Mouse (Mus musculus): Measurements from ENCODE around the gene Gdf10. TPM values are rescaled to one million over a fixed set of nuclear protein-coding genes. Genes with fewer than 3 reads are reported as not detected.

Gdf10 gene
- polyA plus RNA-seq, 1 experiment from 2014 or later, result 23.9 TPM

GRCm38 (mm10) chr14:33946125-33946524, 22.7 kb downstream of the Gdf10 start:
- no peak for ATAC-seq (replicated peaks; ENCODE audit: low FRiP score)
- Histone ChIP-seq H3K4me1 (replicated peaks; ENCODE audit: control insufficient read depth, insufficient read depth, low read length) (no peaks in the 10 kb centered on the region), H3K36me3 (ENCODE audit: control insufficient read depth, insufficient read depth, low read length) (no peaks in the 10 kb centered on the region), H3K27me3 (replicated peaks; ENCODE audit: control insufficient read depth, insufficient read depth, low read length) (no peaks in the 10 kb centered on the region), H3K9me3 (ENCODE audit: control insufficient read depth, low read length) (no peaks in the 10 kb centered on the region), H3K27ac (ENCODE audit: low read depth, low read length) (no peak overlapping the region), H3K9ac (ENCODE audit: low read depth, low read length) (no peak overlapping the region), H3K4me2 (no peak overlapping the region), H3K4me3 (ENCODE audit: low read depth, low read length) (no peak overlapping the region)
- 63% methylated on average over 6 of the region's 6 CpGs for WGBS
- DNase-seq (ENCODE audit: low spot score), result no peak

- no peak overlapping the region for H3K4me2 ChIP-seq
- no peaks in the 10 kb centered on the region for H3K9me3 ChIP-seq (ENCODE audit: control insufficient read depth, low read length)
- WGBS, result 49% methylated on average over 6 of the region's 6 CpGs
- no peak for DNase-seq (ENCODE audit: low spot score)
- no peaks in the 10 kb centered on the region for H3K36me3 ChIP-seq (ENCODE audit: control insufficient read depth, insufficient read depth, low read length)
- H3K4me1 ChIP-seq (replicated peaks; ENCODE audit: control insufficient read depth, insufficient read depth, low read length), result no peaks in the 10 kb centered on the region
- no peak overlapping the region for H3K27ac ChIP-seq (ENCODE audit: low read depth, low read length)
- no peak for ATAC-seq (replicated peaks; ENCODE audit: low FRiP score)
- no peak overlapping the region for H3K9ac ChIP-seq (ENCODE audit: low read depth, low read length)
- no peak overlapping the region for H3K4me3 ChIP-seq (ENCODE audit: low read depth, low read length)
- H3K27me3 ChIP-seq (replicated peaks; ENCODE audit: control insufficient read depth, insufficient read depth, low read length), result no peaks in the 10 kb centered on the region
Observed at GRCm38 (mm10) chr14:33952233-33952981, 29.0 kb downstream of the Gdf10 start.

DNA sequence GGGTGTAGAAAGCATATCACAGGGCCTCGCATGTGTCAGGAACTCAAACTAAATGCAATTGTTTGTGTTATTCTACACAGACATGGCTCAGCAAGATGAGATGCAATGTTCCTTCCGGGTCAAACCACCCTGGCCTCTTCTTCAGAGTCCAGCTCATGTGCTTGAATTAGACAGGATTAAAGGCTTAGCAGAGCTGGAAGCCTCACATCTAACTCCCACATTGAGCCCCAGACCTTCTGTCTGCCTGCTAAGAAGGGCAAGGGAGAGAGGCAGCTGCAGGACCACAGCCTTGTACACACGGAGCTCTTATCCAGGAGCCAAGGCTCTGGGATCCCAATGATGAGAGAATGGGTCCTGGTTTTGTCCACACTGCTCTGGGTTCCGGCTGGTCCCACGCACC, 30.4 kb downstream of the Gdf10 start, which contains the start of gene Rbp3:
Rbp3 (plus strand) TSS at position 243 of the 400 bp plus-strand sequence.
- H3K27me3 ChIP-seq (replicated peaks; ENCODE audit: control insufficient read depth, insufficient read depth, low read length), result no peaks in the 10 kb centered on the region
- DNase-seq (ENCODE audit: low spot score), result no peak
- no peak within 1 kb of the TSS for H3K9ac ChIP-seq (ENCODE audit: low read depth, low read length)
- no peak for ATAC-seq (replicated peaks; ENCODE audit: low FRiP score)
- H3K9me3 ChIP-seq (ENCODE audit: control insufficient read depth, low read length), result no peaks in the 10 kb centered on the region
- no peak within 1 kb of the TSS for H3K4me3 ChIP-seq (ENCODE audit: low read depth, low read length)
- no peak within 1 kb of the TSS for H3K4me2 ChIP-seq
- H3K4me1 ChIP-seq (replicated peaks; ENCODE audit: control insufficient read depth, insufficient read depth, low read length), result no peaks in the 10 kb centered on the region
- H3K27ac ChIP-seq (ENCODE audit: low read depth, low read length), result no peak within 1 kb of the TSS
- no peaks in the 10 kb centered on the region for H3K36me3 ChIP-seq (ENCODE audit: control insufficient read depth, insufficient read depth, low read length)
- 79% methylated on average over 5 of the region's 5 CpGs for WGBS

- Histone ChIP-seq H3K4me1 (replicated peaks; ENCODE audit: control insufficient read depth, insufficient read depth, low read length) (no peaks in the 10 kb centered on the region), H3K9ac (ENCODE audit: low read depth, low read length) (no peak overlapping the region), H3K9me3 (ENCODE audit: control insufficient read depth, low read length) (no peaks in the 10 kb centered on the region), H3K27ac (ENCODE audit: low read depth, low read length) (no peak overlapping the region), H3K4me3 (ENCODE audit: low read depth, low read length) (no peak overlapping the region), H3K36me3 (ENCODE audit: control insufficient read depth, insufficient read depth, low read length) (no peaks in the 10 kb centered on the region), H3K27me3 (replicated peaks; ENCODE audit: control insufficient read depth, insufficient read depth, low read length) (no peaks in the 10 kb centered on the region), H3K4me2 (no peak overlapping the region)
- ATAC-seq (replicated peaks; ENCODE audit: low FRiP score) (no peak), DNase-seq (ENCODE audit: low spot score) (no peak)
- 63% methylated on average over 13 of the region's 13 CpGs for WGBS
Observed at GRCm38 (mm10) chr14:33956055-33956454, 32.7 kb downstream of the Gdf10 start.

DNA sequence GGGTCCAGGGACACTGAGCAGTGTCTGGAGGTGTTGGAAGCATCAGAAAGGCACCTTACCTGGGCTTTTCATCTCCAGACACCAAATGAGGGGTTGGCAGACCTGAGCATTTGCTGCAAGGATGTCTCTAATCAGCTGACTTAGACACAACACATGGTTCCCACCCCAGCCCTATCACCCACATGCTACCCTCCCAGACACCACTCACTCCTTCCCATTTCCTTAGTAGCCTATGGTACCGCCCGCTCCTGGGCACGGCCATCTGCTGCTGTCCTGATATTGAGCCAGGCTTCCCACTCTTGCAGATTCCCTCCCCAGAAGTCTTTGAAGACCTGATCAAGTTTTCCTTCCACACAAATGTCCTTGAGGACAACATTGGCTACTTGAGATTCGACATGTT, 34.8 kb downstream of the Gdf10 start:
- Histone ChIP-seq H3K9me3 (ENCODE audit: control insufficient read depth, low read length) (no peaks in the 10 kb centered on the region), H3K9ac (ENCODE audit: low read depth, low read length) (no peak overlapping the region), H3K4me1 (replicated peaks; ENCODE audit: control insufficient read depth, insufficient read depth, low read length) (no peaks in the 10 kb centered on the region), H3K27me3 (replicated peaks; ENCODE audit: control insufficient read depth, insufficient read depth, low read length) (no peaks in the 10 kb centered on the region), H3K4me3 (ENCODE audit: low read depth, low read length) (no peak overlapping the region), H3K27ac (ENCODE audit: low read depth, low read length) (no peak overlapping the region), H3K36me3 (ENCODE audit: control insufficient read depth, insufficient read depth, low read length) (no peaks in the 10 kb centered on the region), H3K4me2 (no peak overlapping the region)
- WGBS, result 76% methylated on average over 4 of the region's 4 CpGs
- ATAC-seq (replicated peaks; ENCODE audit: low FRiP score) (no peak), DNase-seq (ENCODE audit: low spot score) (no peak)

DNA sequence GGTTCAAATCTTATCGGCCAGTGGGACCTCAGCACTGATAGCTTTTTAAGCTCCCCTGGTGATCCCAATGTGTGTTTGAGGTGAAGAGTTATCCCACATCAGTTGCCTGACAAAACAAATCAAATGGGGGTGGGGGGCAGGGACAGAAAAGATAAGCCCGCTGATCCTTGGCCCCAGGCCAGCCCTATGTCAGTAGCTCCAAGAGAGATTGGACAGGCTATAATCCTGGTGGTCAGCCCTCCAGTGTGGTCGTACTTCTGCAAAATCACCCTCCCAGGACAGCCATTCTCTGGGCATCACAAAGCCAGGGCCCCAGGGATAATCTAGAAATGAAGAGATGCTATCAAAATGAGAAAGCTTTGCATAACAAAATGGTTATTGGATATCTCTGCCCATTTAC, 35.5 kb downstream of the Gdf10 start:
- Histone ChIP-seq H3K4me3 (ENCODE audit: low read depth, low read length) (no peak overlapping the region), H3K27ac (ENCODE audit: low read depth, low read length) (no peak overlapping the region), H3K9ac (ENCODE audit: low read depth, low read length) (no peak overlapping the region), H3K36me3 (ENCODE audit: control insufficient read depth, insufficient read depth, low read length) (no peaks in the 10 kb centered on the region), H3K4me2 (no peak overlapping the region), H3K27me3 (replicated peaks; ENCODE audit: control insufficient read depth, insufficient read depth, low read length) (no peaks in the 10 kb centered on the region), H3K9me3 (ENCODE audit: control insufficient read depth, low read length) (no peaks in the 10 kb centered on the region), H3K4me1 (replicated peaks; ENCODE audit: control insufficient read depth, insufficient read depth, low read length) (no peaks in the 10 kb centered on the region)
- DNase-seq (ENCODE audit: low spot score), result no peak
- WGBS, result 38% methylated on average over 3 of the region's 3 CpGs
- ATAC-seq (replicated peaks; ENCODE audit: low FRiP score), result no peak

DNA sequence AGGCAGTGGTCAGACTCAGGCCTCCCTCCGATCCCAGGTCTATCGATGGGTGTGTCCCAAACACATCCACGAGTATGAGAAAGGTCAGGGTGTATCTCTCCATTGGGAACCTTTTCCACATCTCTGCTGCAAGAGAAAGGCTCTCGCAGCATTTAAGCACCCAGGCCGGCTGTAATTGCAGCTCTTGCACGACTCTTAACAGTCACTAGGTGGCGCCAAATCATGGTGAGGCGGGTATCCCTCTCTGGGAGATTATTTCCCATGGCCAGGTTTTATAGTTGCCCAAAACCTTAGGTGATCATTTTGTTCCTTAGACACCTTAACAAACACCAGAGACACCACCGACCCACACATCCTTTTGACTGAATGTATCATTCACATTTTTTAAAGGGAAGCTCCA, 36.0 kb downstream of the Gdf10 start:
- H3K27ac ChIP-seq (ENCODE audit: low read depth, low read length), result no peak overlapping the region
- no peaks in the 10 kb centered on the region for H3K27me3 ChIP-seq (replicated peaks; ENCODE audit: control insufficient read depth, insufficient read depth, low read length)

GRCm38 (mm10) chr14:33965675-33966074, 42.3 kb downstream of the Gdf10 start:
- Histone ChIP-seq H3K4me1 (replicated peaks; ENCODE audit: control insufficient read depth, insufficient read depth, low read length) (no peaks in the 10 kb centered on the region), H3K27ac (ENCODE audit: low read depth, low read length) (no peak overlapping the region), H3K4me3 (ENCODE audit: low read depth, low read length) (no peak overlapping the region), H3K27me3 (replicated peaks; ENCODE audit: control insufficient read depth, insufficient read depth, low read length) (no peaks in the 10 kb centered on the region), H3K9ac (ENCODE audit: low read depth, low read length) (no peak overlapping the region), H3K9me3 (ENCODE audit: control insufficient read depth, low read length) (no peaks in the 10 kb centered on the region), H3K36me3 (ENCODE audit: control insufficient read depth, insufficient read depth, low read length) (no peaks in the 10 kb centered on the region), H3K4me2 (no peak overlapping the region)
- WGBS, result 56% methylated on average over 7 of the region's 7 CpGs
- ATAC-seq (replicated peaks; ENCODE audit: low FRiP score), result no peak
- DNase-seq (ENCODE audit: low spot score), result no peak

More for the DNA sequence above, 36.0 kb downstream of the Gdf10 start:
- no peak overlapping the region for H3K9ac ChIP-seq (ENCODE audit: low read depth, low read length)
- WGBS, result 10% methylated on average over 9 of the region's 9 CpGs
- no peak for ATAC-seq (replicated peaks; ENCODE audit: low FRiP score)
- H3K4me2 ChIP-seq, result no peak overlapping the region
- DNase-seq (ENCODE audit: low spot score), result no peak
- H3K9me3 ChIP-seq (ENCODE audit: control insufficient read depth, low read length), result no peaks in the 10 kb centered on the region
- no peaks in the 10 kb centered on the region for H3K4me1 ChIP-seq (replicated peaks; ENCODE audit: control insufficient read depth, insufficient read depth, low read length)
- H3K4me3 ChIP-seq (ENCODE audit: low read depth, low read length), result no peak overlapping the region
- no peaks in the 10 kb centered on the region for H3K36me3 ChIP-seq (ENCODE audit: control insufficient read depth, insufficient read depth, low read length)

- DNase-seq (ENCODE audit: low spot score) (no peak), ATAC-seq (replicated peaks; ENCODE audit: low FRiP score) (no peak)
- Histone ChIP-seq H3K4me3 (ENCODE audit: low read depth, low read length) (no peak overlapping the region), H3K9ac (ENCODE audit: low read depth, low read length) (no peak overlapping the region), H3K4me1 (replicated peaks; ENCODE audit: control insufficient read depth, insufficient read depth, low read length) (no peaks in the 10 kb centered on the region), H3K9me3 (ENCODE audit: control insufficient read depth, low read length) (no peaks in the 10 kb centered on the region), H3K36me3 (ENCODE audit: control insufficient read depth, insufficient read depth, low read length) (no peaks in the 10 kb centered on the region), H3K27ac (ENCODE audit: low read depth, low read length) (no peak overlapping the region), H3K4me2 (no peak overlapping the region), H3K27me3 (replicated peaks; ENCODE audit: control insufficient read depth, insufficient read depth, low read length) (peaks cover 2% of the 10 kb centered on the region; the same call in 1 of the 2 replicates)
- 47% methylated on average over 7 of the region's 7 CpGs for WGBS
Observed at GRCm38 (mm10) chr14:33972679-33973078, 49.3 kb downstream of the Gdf10 start.

Data from liver, embryonic 11.5 days (tissue).